Mouse (Mus musculus): ENCODE data around the gene Iqcf1. TPM values are rescaled to one million over a fixed set of nuclear protein-coding genes. Genes with fewer than 3 reads are reported as not detected.

Iqcf1 gene
- polyA plus RNA-seq, 1 experiment from 2014 or later: not detected

DNA sequence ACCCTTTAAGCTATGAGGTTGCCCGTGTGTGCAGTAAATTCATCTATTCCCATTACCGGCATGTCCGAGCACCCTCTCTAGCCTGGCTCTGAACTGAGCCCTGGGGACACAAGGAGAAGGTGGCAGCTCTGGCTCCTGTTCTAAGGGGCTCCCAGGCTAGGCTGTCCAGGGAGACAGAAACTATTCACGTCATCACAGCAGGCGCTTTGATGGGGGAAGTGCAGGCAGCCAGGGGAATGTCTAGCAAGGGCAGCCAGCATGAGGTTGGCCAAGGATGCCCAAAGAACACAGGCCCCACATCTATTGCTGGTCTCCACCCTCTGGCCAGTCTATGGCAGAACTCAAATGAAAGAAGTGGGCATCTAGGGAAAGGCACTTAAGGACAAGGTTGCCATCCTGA is 41.8 kb upstream of the Iqcf1 start:
- Histone ChIP-seq H3K4me3 (no peak overlapping the region), H3K9ac (peak overlapping the region; percentile 87; the same call in 1 of the 2 replicates), H3K9me3 (no peaks in the 10 kb centered on the region), H3K27me3 (replicated peaks) (no peaks in the 10 kb centered on the region), H3K27ac (0 out of 2 replicates have a peak overlapping the region, but pooled peaks have one; percentile 91), H3K4me2 (peak overlapping the region; percentile 77), H3K36me3 (replicated peaks) (peaks cover 16% of the 10 kb centered on the region), H3K4me1 (peaks cover 67% of the 10 kb centered on the region)
- WGBS: 46% methylated on average over 5 of the region's 5 CpGs
- ATAC-seq (replicated peaks): no peak

DNA sequence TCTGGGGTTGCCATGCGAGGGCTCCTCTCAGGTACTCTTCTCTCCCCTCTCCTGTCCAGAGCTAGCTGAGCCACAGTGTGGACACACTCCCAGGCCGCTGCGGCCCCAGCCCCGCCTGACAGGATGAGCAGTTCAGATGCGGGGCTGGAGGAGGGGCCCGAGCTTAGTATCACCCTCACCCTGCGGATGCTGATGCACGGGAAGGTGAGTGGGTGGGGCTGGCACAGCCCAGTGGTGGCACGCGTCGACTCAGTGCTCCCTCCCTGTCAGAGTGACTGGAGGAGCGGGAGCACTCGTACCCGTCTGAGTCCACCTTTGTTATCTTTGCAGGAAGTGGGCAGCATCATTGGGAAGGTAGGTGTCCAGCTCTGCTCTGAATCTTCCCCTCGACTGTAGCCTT is 39.8 kb upstream of the Iqcf1 start:
- ATAC-seq (replicated peaks): no peak
- H3K4me2 ChIP-seq: no peak overlapping the region
- H3K4me3 ChIP-seq: no peak overlapping the region
- no peak overlapping the region for H3K27ac ChIP-seq
- H3K27me3 ChIP-seq (replicated peaks): no peaks in the 10 kb centered on the region
- H3K36me3 ChIP-seq (replicated peaks): peaks cover 27% of the 10 kb centered on the region
- no peak overlapping the region for H3K9ac ChIP-seq
- H3K9me3 ChIP-seq: no peaks in the 10 kb centered on the region
- H3K4me1 ChIP-seq: peaks cover 64% of the 10 kb centered on the region
- 87% methylated on average over 15 of the region's 15 CpGs for WGBS

DNA sequence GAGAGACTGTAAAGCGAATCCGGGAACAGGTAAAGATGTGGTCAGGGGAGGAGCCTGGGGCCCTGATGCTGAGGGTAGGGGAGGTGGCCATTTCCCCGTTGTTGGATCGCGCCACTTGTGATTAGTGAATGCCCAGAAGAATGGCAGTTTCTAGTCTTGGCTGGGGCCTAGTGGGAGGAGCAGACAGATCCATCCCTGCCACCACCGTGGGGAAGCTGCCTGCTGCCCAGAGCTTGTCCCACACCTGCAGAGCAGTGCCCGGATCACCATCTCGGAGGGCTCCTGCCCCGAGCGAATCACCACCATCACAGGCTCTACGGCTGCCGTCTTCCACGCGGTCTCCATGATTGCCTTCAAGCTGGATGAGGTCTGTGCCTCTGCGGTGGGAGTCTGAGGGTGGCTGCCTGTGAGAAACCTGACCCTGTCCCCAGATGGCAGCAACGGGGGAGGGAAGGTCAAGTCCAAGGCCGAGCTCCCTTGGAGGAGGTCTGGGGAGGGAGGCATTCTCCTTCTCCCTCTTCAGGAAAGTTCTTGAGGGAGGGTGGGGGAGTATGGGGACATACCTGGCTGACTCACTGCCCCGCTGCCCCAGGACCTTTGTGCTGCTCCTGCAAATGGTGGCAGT is 39.3 kb upstream of the Iqcf1 start:
- no peak for ATAC-seq (replicated peaks)
- Histone ChIP-seq H3K27me3 (replicated peaks) (no peaks in the 10 kb centered on the region), H3K4me1 (peaks cover 64% of the 10 kb centered on the region), H3K36me3 (replicated peaks) (peaks cover 27% of the 10 kb centered on the region), H3K9ac (no peak overlapping the region), H3K4me3 (no peak overlapping the region), H3K9me3 (no peaks in the 10 kb centered on the region), H3K27ac (no peak overlapping the region), H3K4me2 (no peak overlapping the region)
- WGBS: 80% methylated on average over 18 of the region's 18 CpGs

DNA sequence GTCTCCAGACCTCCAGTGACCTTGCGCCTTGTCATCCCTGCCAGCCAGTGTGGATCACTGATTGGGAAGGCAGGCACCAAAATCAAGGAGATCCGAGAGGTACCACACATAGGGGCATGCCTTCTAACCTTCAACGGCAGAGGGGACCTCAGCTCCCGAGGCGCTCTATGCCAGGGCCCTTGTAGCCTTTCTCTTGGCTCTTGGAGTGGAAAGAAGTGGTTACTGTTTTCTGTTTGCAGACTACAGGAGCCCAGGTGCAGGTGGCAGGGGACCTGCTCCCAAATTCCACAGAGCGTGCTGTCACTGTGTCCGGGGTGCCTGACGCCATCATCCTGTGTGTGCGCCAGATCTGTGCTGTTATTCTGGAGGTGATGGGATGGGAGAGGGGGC is 38.7 kb upstream of the Iqcf1 start:
- no peak for ATAC-seq (replicated peaks)
- H3K4me3 ChIP-seq: no peak overlapping the region
- no peak overlapping the region for H3K27ac ChIP-seq
- 90% methylated on average over 9 of the region's 9 CpGs for WGBS
- no peaks in the 10 kb centered on the region for H3K9me3 ChIP-seq
- peaks cover 64% of the 10 kb centered on the region for H3K4me1 ChIP-seq
- no peaks in the 10 kb centered on the region for H3K27me3 ChIP-seq (replicated peaks)
- H3K4me2 ChIP-seq: no peak overlapping the region
- H3K36me3 ChIP-seq (replicated peaks): peaks cover 27% of the 10 kb centered on the region
- no peak overlapping the region for H3K9ac ChIP-seq

DNA sequence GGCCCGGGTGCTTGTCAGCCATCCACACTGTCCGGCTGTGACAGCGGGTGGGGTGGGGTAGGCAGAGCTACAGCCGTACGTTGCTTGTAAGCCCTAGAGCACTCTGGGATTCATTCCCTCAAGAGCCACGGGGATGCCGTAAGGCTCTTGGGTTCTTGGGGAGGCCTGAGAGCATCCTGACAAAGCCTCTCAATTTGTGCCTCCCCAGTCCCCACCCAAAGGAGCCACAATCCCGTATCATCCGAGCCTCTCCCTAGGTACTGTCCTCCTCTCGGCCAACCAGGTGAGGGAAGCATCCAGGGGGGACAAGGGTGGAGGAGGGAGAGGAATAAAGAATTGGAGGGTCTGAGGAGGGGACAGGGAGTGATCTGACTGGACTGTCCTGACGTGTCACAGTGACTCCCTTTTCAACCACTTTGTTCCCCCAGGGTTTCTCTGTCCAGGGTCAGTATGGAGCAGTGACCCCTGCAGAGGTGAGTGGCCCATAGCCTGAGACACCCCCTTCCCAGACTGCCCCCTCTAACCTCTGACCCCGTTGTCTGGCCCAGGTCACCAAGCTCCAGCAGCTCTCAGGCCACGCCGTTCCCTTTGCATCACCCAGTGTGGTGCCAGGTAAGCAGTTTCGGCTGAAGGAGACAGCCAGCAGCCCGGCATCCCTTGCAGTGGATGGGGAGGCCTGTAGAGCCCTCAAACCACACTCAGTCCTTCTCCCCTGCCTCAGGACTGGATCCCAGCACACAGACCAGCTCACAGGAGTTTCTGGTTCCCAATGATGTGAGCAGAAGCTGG is 37.9 kb upstream of the Iqcf1 start:
- no peak overlapping the region for H3K4me2 ChIP-seq
- no peak overlapping the region for H3K27ac ChIP-seq
- WGBS: 80% methylated on average over 16 of the region's 16 CpGs
- H3K36me3 ChIP-seq (replicated peaks): peaks cover 27% of the 10 kb centered on the region
- H3K4me1 ChIP-seq: peaks cover 59% of the 10 kb centered on the region
- no peak overlapping the region for H3K4me3 ChIP-seq
- no peaks in the 10 kb centered on the region for H3K27me3 ChIP-seq (replicated peaks)
- no peaks in the 10 kb centered on the region for H3K9me3 ChIP-seq
- no peak for ATAC-seq (replicated peaks)
- H3K9ac ChIP-seq: no peak overlapping the region

DNA sequence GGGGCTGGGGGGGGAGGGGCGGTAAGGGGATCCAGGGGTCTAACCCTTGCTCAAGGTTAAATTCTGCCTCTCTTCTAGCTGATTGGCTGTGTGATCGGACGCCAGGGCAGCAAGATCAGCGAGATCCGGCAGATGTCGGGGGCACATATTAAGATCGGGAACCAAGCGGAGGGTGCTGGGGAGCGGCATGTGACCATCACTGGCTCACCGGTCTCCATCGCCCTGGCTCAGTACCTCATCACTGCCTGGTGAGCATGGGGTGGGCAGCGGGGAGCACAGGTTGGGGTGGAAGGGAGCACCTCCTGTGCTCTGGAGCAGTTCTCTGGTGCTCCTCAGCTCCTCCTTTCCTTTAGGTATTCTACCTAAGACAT is 37.4 kb upstream of the Iqcf1 start:
- ATAC-seq (replicated peaks): no peak
- Histone ChIP-seq H3K9me3 (no peaks in the 10 kb centered on the region), H3K27me3 (replicated peaks) (no peaks in the 10 kb centered on the region), H3K9ac (no peak overlapping the region), H3K4me3 (no peak overlapping the region), H3K36me3 (replicated peaks) (peaks cover 27% of the 10 kb centered on the region), H3K4me1 (peaks cover 53% of the 10 kb centered on the region), H3K4me2 (no peak overlapping the region), H3K27ac (no peak overlapping the region)
- 94% methylated on average over 12 of the region's 12 CpGs for WGBS

DNA sequence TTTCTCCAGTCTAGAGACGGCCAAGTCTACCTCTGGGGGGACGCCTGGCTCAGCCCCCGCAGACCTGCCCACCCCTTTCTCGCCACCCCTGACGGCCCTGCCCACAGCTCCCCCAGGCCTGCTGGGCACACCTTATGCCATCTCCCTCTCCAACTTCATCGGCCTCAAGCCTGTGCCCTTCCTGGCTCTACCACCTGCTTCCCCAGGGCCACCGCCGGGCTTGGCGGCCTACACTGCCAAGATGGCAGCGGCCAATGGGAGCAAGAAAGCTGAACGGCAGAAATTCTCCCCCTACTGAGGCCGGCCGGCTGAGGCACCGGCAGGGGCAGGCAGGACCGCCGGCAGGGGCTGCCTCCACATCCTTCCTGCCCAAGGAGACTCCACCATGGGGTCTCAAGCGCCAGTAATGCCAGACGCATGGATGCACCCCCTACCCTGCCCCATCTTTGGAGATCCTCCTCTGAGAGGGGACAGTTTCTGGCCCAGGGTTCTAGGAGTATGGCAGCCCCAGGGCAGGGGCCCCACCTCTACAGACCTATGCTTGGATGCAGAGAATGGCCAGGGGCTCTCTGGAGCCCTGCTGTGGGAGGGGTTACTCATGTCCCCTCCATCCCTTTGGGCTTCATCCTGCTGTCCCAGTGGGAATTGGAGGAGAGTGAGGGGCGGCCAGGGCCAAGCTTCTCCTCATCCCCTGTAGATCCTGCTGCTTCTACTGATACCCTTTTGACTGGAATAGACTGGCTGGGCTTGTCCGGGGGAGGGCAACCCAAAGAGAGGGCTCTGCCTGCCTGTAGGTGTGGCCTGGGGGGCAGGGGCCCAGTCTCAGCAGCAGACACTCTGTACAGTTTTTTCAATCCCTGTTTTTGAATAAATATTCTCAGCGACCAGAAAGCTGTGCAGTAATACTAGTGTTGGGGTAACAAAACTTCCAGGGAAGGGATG is 36.4 kb upstream of the Iqcf1 start:
- WGBS: 75% methylated on average over 21 of the region's 21 CpGs
- Histone ChIP-seq H3K9me3 (no peaks in the 10 kb centered on the region), H3K27me3 (replicated peaks) (no peaks in the 10 kb centered on the region), H3K27ac (no peak overlapping the region), H3K4me1 (peaks cover 43% of the 10 kb centered on the region), H3K4me3 (no peak overlapping the region), H3K9ac (no peak overlapping the region), H3K4me2 (no peak overlapping the region), H3K36me3 (replicated peaks) (peaks cover 27% of the 10 kb centered on the region)
- ATAC-seq (replicated peaks): no peak

DNA sequence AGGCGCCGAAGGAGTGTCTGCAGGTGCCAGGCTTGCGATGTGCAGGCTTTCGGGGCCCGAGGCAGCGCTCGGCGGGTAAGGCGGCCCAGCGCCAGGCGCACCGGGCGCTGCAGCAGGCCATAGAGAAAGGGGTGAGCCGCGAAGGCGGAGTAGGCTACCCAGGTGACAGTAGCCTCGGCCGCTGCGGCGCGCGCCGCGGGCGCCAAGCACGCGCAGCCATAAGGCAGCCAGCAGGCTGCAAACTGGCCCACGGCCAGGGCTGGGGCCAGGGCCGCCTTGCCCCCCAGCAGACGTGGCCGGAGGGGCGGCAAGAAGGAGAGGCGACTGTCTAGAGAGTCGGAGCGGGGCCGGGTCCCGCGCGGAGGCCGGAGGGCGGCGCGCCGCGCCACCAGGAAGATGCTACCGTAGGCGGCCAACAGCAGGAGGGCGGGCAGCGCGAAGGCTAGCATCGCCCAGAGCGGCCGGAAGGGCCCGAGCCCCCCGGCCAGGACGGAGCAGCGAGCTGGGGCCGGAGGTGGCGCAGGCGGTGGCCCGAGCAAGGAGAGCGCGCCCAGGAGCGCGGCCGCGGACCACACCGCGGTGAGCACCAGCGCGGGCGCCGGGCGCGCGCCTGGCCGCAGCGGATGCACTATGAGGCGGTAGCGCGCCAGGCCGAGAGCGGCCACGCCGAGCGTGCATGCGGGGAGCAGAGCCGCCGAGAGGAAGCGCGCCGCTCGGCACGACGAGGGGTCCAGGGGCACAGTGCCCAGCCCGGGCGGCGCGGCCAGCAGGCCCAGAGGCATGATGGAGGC is 34.8 kb upstream of the Iqcf1 start:
- 1% methylated on average over 98 of the region's 99 CpGs for WGBS
- Histone ChIP-seq H3K4me3 (peak overlapping the region; percentile 49), H3K9ac (peak overlapping the region; percentile 64), H3K4me1 (peaks cover 29% of the 10 kb centered on the region), H3K27ac (peak overlapping the region; percentile 82), H3K36me3 (replicated peaks) (peaks cover 27% of the 10 kb centered on the region), H3K27me3 (replicated peaks) (no peaks in the 10 kb centered on the region), H3K9me3 (no peaks in the 10 kb centered on the region), H3K4me2 (peak overlapping the region; percentile 89)
- ATAC-seq (replicated peaks): peak; percentile 81

DNA sequence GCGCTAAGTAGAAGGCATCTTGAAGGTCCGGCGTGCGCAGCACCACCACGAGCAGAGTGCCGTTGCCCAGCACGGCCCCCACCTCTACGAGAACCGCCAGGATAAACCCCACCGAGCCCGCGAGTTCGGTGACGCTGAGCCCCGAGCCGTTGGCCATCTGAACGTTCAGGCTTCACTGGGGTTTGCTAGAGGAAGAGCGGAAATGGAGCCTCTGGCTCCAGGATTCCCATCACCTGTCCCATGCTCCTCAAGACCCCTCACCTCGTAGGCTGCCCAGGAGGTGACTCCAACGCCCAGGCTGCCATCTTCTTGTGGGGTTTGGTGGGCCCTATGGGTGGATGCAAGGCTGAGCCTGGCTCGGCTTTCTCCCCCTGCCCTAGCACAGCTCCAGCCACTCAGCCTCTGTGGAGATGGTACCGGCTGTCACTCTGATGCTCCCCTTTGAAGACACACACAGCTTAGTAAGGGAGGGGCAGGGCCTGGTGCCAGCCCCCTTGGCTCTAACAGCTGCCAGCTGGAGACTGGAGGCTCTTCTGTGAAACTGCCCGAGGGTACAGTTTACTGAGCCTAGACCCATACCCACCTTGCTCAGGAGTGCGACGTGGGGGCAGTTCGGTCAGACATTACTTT is 34.1 kb upstream of the Iqcf1 start, which contains the start of gene Gpr62:
Gene Gpr62 (minus strand): TSS at position 368 of the 630 bp plus-strand sequence.
- peaks cover 22% of the 10 kb centered on the region for H3K4me1 ChIP-seq
- H3K4me2 ChIP-seq: peak within 1 kb of the TSS; percentile 89
- peak; percentile 53 for ATAC-seq (replicated peaks)
- peaks cover 27% of the 10 kb centered on the region for H3K36me3 ChIP-seq (replicated peaks)
- H3K9ac ChIP-seq: peak within 1 kb of the TSS; percentile 64
- peak within 1 kb of the TSS; percentile 49 for H3K4me3 ChIP-seq
- H3K27ac ChIP-seq: peak within 1 kb of the TSS; percentile 82
- no peaks in the 10 kb centered on the region for H3K27me3 ChIP-seq (replicated peaks)
- WGBS: 25% methylated on average over 26 of the region's 26 CpGs
- no peaks in the 10 kb centered on the region for H3K9me3 ChIP-seq

DNA sequence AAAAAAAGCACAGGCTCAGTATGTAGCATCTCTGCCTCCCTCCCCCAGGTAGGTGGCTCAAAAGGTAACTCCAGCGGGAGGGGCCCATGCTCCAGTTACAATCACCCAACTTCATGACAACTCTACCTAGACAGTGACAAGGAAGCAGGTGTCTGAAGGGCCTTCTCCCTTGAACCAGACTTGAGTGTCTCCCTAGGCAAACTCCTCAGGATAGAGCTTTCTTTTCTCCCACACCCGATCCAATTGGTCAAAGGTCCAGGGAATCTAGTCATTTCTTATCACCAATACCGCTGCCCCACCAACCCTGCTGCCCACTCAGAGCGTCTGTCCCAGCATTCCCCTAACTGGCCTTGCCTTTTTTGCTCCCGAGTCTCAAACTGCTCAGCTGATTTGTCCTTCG is 33.0 kb upstream of the Iqcf1 start:
- 96% methylated on average over 6 of the region's 6 CpGs for whole genome bisulfite sequencing
- Histone ChIP-seq H3K27me3 (replicated peaks) (no peaks in the 10 kb centered on the region), H3K36me3 (replicated peaks) (peaks cover 20% of the 10 kb centered on the region), H3K27ac (no peak overlapping the region), H3K9me3 (no peaks in the 10 kb centered on the region), H3K4me1 (peaks cover 22% of the 10 kb centered on the region), H3K4me2 (no peak overlapping the region), H3K4me3 (no peak overlapping the region), H3K9ac (no peak overlapping the region)
- no peak for ATAC-seq (replicated peaks)

DNA sequence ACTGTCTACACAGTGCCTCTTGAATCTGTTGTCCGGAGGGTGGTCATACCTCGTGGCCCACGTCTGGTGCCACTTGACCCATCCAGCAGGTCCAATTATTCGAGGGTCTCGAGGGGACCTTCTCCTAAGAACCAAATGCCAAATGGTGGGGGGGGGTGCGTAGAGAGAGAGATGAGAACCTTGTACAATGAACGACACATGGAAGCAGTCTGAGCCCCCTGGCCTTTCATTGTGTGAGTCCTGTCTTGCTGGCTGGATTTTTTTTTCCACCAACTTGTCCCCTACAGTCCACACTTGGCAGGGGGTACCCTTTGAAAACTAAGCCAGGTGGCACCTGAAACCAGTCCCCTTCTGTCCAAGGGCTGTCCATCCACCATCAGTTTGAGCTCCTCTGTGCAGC is 32.0 kb upstream of the Iqcf1 start:
- ATAC-seq (replicated peaks): no peak
- H3K9ac ChIP-seq: no peak overlapping the region
- 87% methylated on average over 7 of the region's 7 CpGs for WGBS
- H3K9me3 ChIP-seq: no peaks in the 10 kb centered on the region
- H3K27me3 ChIP-seq (replicated peaks): no peaks in the 10 kb centered on the region
- no peak overlapping the region for H3K4me2 ChIP-seq
- H3K36me3 ChIP-seq (replicated peaks): peaks cover 11% of the 10 kb centered on the region
- H3K27ac ChIP-seq: no peak overlapping the region
- no peak overlapping the region for H3K4me3 ChIP-seq
- H3K4me1 ChIP-seq: peaks cover 22% of the 10 kb centered on the region
